Mouse (Mus musculus): ENCODE measurements at regions not wholly inside any gene's neighbourhood (a gene's known extent, or its start where the extent isn't known, plus 50 kb on each side); places are given as distances from the start of the nearest gene placed in this dataset.
"Not testable (repeated sequence)": the region's sequence is repeated elsewhere in the genome, so short reads cannot be mapped to it uniquely, and the experiment has no call there.

GRCm38 (mm10) chr11:41090391-41090900, 335.3 kb upstream of the Ccng1 start:
- H3K4me3 ChIP-seq (ENCODE audit: insufficient read depth, low read depth, low read length); H3K27ac ChIP-seq (ENCODE audit: insufficient read depth, low read depth, low read length); H3K36me3 ChIP-seq (ENCODE audit: control insufficient read depth, insufficient read depth, low read length); H3K27me3 ChIP-seq (replicated peaks; ENCODE audit: control insufficient read depth, insufficient read depth, low read length); H3K4me1 ChIP-seq (ENCODE audit: control insufficient read depth, insufficient read depth, low read length): not testable (repeated sequence)
- WGBS = 95% methylated on average over 12 of the region's 14 CpGs
- DNase-seq = peak; percentile 31

- no peaks in the 10 kb centered on the region for H3K36me3 ChIP-seq (ENCODE audit: control insufficient read depth, insufficient read depth, low read length)
- H3K4me3 ChIP-seq (ENCODE audit: insufficient read depth, low read depth, low read length) = no peak overlapping the region
- TF ChIP-seq POLR2A (IDR thresholded peaks at IDR 0.05; ENCODE audit: low read depth, low read length) (no peak), CTCF (conservative IDR thresholded peaks at IDR 0.05; ENCODE audit: insufficient read depth, insufficient read length, low read depth, low read length) (no peak)
- no peaks in the 10 kb centered on the region for H3K27me3 ChIP-seq (replicated peaks; ENCODE audit: control insufficient read depth, insufficient read depth, low read length)
- no peaks in the 10 kb centered on the region for H3K4me1 ChIP-seq (ENCODE audit: control insufficient read depth, insufficient read depth, low read length)
- no peak for DNase-seq
- H3K27ac ChIP-seq (ENCODE audit: insufficient read depth, low read depth, low read length) = no peak overlapping the region
- 67% methylated on average over 3 of the region's 3 CpGs for WGBS
These were observed 308.5 kb upstream of the Ccng1 start for GRCm38 (mm10) chr11:41063570-41063969.

DNA sequence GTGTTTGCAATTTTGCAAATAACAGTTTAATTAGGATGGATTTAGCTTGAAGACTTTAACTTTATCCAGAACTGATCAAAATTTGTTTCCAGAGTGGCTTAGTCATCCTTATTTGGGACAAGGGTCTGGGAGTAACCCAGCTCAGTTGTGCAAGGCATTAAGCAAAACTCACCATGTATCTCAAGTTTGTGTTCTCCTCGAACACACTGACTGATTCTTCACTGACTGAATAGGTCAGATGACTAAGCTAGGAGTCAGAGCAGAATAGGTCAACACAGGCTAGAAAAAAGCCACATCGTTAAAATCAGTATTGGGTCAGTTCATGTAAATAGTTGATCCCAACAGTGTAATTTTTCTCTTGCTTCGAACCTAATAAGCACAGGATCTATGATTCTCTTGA, 302.7 kb upstream of the Ccng1 start:
- TF ChIP-seq CTCF (conservative IDR thresholded peaks at IDR 0.05; ENCODE audit: insufficient read depth, insufficient read length, low read depth, low read length) (no peak), POLR2A (IDR thresholded peaks at IDR 0.05; ENCODE audit: low read depth, low read length) (no peak)
- no peak overlapping the region for H3K27ac ChIP-seq (ENCODE audit: insufficient read depth, low read depth, low read length)
- WGBS = 71% methylated on average over 3 of the region's 3 CpGs
- no peaks in the 10 kb centered on the region for H3K27me3 ChIP-seq (replicated peaks; ENCODE audit: control insufficient read depth, insufficient read depth, low read length)
- DNase-seq = no peak
- no peaks in the 10 kb centered on the region for H3K36me3 ChIP-seq (ENCODE audit: control insufficient read depth, insufficient read depth, low read length)
- no peaks in the 10 kb centered on the region for H3K4me1 ChIP-seq (ENCODE audit: control insufficient read depth, insufficient read depth, low read length)
- H3K4me3 ChIP-seq (ENCODE audit: insufficient read depth, low read depth, low read length) = no peak overlapping the region

GRCm38 (mm10) chr11:41030018-41030417, 274.9 kb upstream of the Ccng1 start:
- Histone ChIP-seq H3K27ac (ENCODE audit: insufficient read depth, low read depth, low read length) (no peak overlapping the region), H3K4me3 (ENCODE audit: insufficient read depth, low read depth, low read length) (no peak overlapping the region), H3K36me3 (ENCODE audit: control insufficient read depth, insufficient read depth, low read length) (no peaks in the 10 kb centered on the region), H3K4me1 (ENCODE audit: control insufficient read depth, insufficient read depth, low read length) (no peaks in the 10 kb centered on the region), H3K27me3 (replicated peaks; ENCODE audit: control insufficient read depth, insufficient read depth, low read length) (no peaks in the 10 kb centered on the region)
- 85% methylated on average over 2 of the region's 2 CpGs for WGBS
- TF ChIP-seq POLR2A (IDR thresholded peaks at IDR 0.05; ENCODE audit: low read depth, low read length) (no peak), CTCF (conservative IDR thresholded peaks at IDR 0.05; ENCODE audit: insufficient read depth, insufficient read length, low read depth, low read length) (no peak)
- DNase-seq = no peak

DNA sequence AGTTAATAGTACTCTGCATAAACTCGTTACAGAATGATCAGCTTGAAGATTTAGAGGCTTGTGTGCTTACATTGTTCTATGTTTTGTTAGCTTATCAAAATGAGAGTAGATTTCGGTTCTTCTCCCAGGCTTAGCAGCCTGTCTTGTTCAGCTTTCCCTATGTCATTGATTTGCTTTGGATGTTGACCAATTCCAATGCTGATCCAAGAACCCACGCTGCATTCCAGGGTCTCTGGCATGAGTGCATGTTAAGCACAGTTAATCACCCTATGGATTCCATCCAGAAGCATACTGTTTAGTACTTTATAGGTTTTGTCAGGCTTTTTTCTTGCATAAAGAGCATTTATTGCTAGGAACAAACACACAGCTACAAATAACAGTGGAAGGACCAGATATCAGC, 255.0 kb upstream of the Ccng1 start:
- Histone ChIP-seq H3K4me1 (ENCODE audit: control insufficient read depth, insufficient read depth, low read length) (no peaks in the 10 kb centered on the region), H3K27ac (ENCODE audit: insufficient read depth, low read depth, low read length) (no peak overlapping the region), H3K27me3 (replicated peaks; ENCODE audit: control insufficient read depth, insufficient read depth, low read length) (no peaks in the 10 kb centered on the region), H3K4me3 (ENCODE audit: insufficient read depth, low read depth, low read length) (no peak overlapping the region), H3K36me3 (ENCODE audit: control insufficient read depth, insufficient read depth, low read length) (no peaks in the 10 kb centered on the region)
- DNase-seq = no peak
- WGBS = 66% methylated on average over 3 of the region's 3 CpGs
- TF ChIP-seq POLR2A (IDR thresholded peaks at IDR 0.05; ENCODE audit: low read depth, low read length) (no peak), CTCF (conservative IDR thresholded peaks at IDR 0.05; ENCODE audit: insufficient read depth, insufficient read length, low read depth, low read length) (no peak)

DNA sequence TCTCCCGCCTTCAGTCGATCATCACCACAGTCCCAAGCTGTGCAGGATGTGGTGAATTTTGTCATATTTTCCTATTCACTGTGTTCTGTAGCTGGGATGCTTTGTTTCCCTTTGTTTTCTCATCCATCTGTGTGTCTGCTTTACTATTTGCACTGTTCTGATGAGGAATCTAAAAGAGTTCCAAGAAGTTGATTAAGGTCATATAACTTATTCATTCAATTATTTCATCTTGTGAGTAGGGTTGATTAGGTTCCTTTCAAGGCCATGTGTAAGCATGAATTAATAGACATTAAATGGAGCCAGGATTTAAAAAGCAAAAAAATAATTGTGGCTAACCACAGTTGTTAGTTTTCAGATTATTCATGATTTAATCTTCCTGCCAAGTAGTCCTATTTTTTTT, 217.7 kb upstream of the Ccng1 start:
- no peak overlapping the region for H3K4me3 ChIP-seq (ENCODE audit: insufficient read depth, low read depth, low read length)
- no peaks in the 10 kb centered on the region for H3K36me3 ChIP-seq (ENCODE audit: control insufficient read depth, insufficient read depth, low read length)
- 85% methylated on average over 2 of the region's 2 CpGs for WGBS
- no peak for DNase-seq
- no peaks in the 10 kb centered on the region for H3K27me3 ChIP-seq (replicated peaks; ENCODE audit: control insufficient read depth, insufficient read depth, low read length)
- H3K4me1 ChIP-seq (ENCODE audit: control insufficient read depth, insufficient read depth, low read length) = no peaks in the 10 kb centered on the region
- no peak overlapping the region for H3K27ac ChIP-seq (ENCODE audit: insufficient read depth, low read depth, low read length)
- TF ChIP-seq CTCF (conservative IDR thresholded peaks at IDR 0.05; ENCODE audit: insufficient read depth, insufficient read length, low read depth, low read length) = no peak
- TF ChIP-seq POLR2A (IDR thresholded peaks at IDR 0.05; ENCODE audit: low read depth, low read length) = no peak

- DNase-seq = peak; percentile 57
- WGBS = 4% methylated on average over 12 of the region's 12 CpGs
- no peak overlapping the region for H3K4me3 ChIP-seq (ENCODE audit: insufficient read depth, low read depth, low read length)
- no peak for TF ChIP-seq POLR2A (IDR thresholded peaks at IDR 0.05; ENCODE audit: low read depth, low read length)
- TF ChIP-seq CTCF (conservative IDR thresholded peaks at IDR 0.05; ENCODE audit: insufficient read depth, insufficient read length, low read depth, low read length) = peak; percentile 77
- no peaks in the 10 kb centered on the region for H3K27me3 ChIP-seq (replicated peaks; ENCODE audit: control insufficient read depth, insufficient read depth, low read length)
- H3K27ac ChIP-seq (ENCODE audit: insufficient read depth, low read depth, low read length) = no peak overlapping the region
- no peaks in the 10 kb centered on the region for H3K36me3 ChIP-seq (ENCODE audit: control insufficient read depth, insufficient read depth, low read length)
- no peaks in the 10 kb centered on the region for H3K4me1 ChIP-seq (ENCODE audit: control insufficient read depth, insufficient read depth, low read length)
These were observed 172.1 kb upstream of the Ccng1 start for GRCm38 (mm10) chr11:40927168-40927567.

DNA sequence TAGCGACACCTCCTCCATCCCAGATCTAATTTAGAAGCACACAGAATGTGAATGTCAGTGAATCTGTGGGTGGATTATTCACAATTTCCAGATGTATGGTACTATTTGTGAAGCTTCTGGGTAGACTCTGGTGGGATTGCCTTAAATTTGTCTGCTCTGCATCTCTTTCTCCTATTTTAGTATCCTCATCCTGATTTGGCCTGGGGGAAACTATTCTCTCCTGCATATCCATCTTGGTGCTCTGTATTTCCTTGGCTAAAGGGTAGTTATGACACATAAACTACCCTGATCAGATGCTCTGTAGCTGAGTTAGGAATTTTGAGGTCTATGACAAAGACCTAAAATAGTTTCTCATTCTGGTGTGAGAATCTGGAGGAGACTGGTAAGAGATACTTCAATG, 136.4 kb upstream of the Ccng1 start:
- H3K4me1 ChIP-seq (ENCODE audit: control insufficient read depth, insufficient read depth, low read length) = no peaks in the 10 kb centered on the region
- no peak for DNase-seq
- H3K27me3 ChIP-seq (replicated peaks; ENCODE audit: control insufficient read depth, insufficient read depth, low read length) = no peaks in the 10 kb centered on the region
- TF ChIP-seq POLR2A (IDR thresholded peaks at IDR 0.05; ENCODE audit: low read depth, low read length) = no peak
- TF ChIP-seq CTCF (conservative IDR thresholded peaks at IDR 0.05; ENCODE audit: insufficient read depth, insufficient read length, low read depth, low read length) = no peak
- no peak overlapping the region for H3K27ac ChIP-seq (ENCODE audit: insufficient read depth, low read depth, low read length)
- H3K4me3 ChIP-seq (ENCODE audit: insufficient read depth, low read depth, low read length) = no peak overlapping the region
- 91% methylated on average over 1 of the region's 1 CpGs for WGBS
- H3K36me3 ChIP-seq (ENCODE audit: control insufficient read depth, insufficient read depth, low read length) = no peaks in the 10 kb centered on the region

All from kidney, adult 2 months (tissue).